Mouse (Mus musculus): ENCODE measurements around the gene Hoxa4.

Gene Hoxa4

GRCm38 (mm10) chr6:52216691-52217458, 25.3 kb upstream of the Hoxa4 start:
- DNase-seq (ENCODE audit: low spot score), result no peak

- no peak for DNase-seq (ENCODE audit: low spot score)
These were observed 24.4 kb upstream of the Hoxa4 start for GRCm38 (mm10) chr6:52215771-52216535.

DNA sequence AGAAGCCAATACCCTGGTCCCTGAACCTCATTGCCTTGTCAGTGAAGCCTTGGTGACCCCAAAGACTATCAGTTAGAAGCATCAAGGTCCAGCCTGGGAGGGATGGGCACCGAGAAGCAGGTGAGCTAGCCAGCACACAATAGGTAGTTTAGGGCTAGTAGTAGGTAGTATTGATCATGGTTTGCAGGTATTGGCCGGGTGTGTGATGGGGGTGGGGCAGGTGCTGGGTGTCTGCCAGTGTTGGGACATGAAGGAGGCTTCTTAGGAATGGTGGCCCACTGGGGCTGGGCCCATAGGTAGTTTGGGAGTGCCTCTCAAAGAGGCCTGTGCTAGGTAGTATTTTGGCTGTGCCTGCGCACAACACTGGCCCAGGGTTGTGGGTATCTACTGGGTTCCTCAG, 23.5 kb upstream of the Hoxa4 start:
- DNase-seq (ENCODE audit: low spot score), result no peak

GRCm38 (mm10) chr6:52214271-52214670, 22.7 kb upstream of the Hoxa4 start:
- no peak for DNase-seq (ENCODE audit: low spot score)

DNA sequence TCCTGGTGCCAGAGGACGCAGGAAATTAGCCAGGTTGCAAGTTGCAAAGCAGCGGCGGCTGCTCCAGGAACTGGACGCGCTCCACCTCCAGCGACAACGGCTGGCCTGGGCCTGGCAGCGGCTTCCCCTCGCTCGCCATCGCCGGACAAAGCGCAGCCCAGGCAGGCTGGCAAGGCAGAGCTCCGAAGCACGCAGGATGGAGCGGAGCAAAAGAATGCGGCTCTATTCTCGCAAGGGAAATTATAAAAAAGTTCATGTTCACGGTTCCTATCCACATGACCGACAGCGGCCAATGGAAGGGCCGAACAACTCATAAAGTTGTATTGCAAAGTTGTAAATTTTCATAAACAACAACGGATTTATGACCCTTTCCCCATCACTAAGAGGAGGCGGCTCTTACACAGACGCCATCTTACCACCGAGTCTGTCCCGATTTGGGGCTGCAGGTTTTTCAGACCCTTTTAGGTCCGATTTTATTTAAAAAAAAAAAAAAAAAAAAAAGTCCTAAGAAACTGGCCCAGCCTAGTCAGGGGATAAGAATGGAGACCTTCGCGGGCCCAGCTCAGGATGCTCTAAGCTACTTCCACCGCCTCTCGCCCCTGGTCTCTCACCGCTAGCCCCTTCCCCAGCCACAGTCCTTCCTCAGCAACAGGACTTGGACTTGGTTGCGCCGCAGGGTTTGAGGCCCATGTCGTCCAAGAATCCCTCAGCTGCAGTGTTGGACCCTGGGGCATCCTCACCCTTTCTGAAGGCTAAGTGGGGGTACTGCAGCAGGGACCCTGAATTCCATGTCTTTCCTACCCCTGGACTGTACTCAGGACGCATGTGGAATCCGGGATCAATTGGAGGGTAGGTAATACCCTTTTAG, 21.8 kb upstream of the Hoxa4 start, which contains the start of the genes Hoxa3 and Gm28308:
TSS of gene Hoxa3 (minus strand) at position 218 of the 868 bp plus-strand sequence.
TSS of gene Gm28308 (minus strand) at position 221 of the 868 bp plus-strand sequence.
- no peak for DNase-seq (ENCODE audit: low spot score)

DNA sequence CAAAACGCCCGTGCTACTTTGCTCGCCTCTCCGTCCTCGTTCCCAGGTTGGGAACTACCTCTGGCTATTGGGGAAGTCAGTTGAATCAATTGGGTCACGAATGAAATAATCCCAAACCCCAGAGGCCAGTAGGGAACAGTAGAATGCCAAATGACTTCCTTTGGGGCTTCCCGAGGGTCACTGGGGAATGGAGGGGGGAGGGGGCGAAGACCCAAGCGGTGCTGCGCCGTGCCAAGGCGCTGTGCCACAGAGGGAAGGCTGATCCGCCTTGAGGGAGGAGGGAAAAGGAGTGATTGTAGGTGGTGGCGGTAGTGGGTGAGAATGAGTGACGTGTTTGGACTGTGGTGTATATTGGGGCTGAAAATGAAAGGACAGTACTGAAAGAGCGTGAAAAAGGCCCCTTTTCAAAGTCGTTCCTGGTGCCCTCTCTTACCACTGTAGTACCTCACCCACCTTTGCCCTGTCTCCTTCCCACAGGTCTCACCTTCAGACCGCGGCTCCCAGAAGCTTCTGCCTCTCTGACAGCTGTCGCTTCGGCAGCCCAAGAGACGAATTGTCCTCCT, 21.1 kb upstream of the Hoxa4 start:
- no peak for DNase-seq (ENCODE audit: low spot score)

GRCm38 (mm10) chr6:52211961-52212360, 20.4 kb upstream of the Hoxa4 start:
- DNase-seq (ENCODE audit: low spot score), result no peak

DNA sequence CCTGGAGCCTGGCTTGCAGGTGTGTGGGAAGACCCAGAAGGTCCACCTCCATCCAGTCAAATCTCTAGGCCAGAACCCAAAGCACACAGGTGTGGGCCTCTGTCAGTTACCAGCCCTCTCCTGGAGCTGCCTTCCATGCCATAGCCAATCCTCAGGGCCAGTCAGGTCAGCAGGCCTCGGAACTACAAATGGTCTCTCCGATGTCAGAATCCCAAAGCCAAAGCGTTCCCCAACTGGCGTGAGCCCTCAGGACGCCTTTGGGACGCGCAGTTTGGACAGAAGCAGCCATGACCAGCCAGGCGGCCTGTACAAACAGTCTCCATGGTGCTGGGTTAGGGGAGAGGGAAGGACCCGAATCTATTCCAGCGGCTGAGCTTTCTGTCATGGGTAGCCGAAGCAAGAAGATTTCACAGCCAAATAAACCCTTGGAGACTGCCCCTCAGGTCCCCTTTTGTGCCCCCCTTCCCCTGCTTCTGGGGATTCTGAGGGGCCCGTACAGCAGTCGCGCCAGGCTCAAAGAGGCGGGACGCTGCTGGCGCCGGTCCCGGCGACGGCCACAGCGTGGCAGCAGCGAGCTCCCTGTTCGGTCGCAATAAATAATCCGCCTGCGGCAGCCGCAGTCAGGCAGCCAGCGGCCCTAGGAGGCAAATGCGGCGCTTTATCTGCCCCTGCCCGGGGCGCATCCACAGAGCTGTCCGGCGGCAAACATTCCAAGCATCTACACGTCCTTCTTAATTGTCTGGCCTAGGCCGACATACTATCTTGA, 19.8 kb upstream of the Hoxa4 start:
- peak; percentile 90 for DNase-seq (ENCODE audit: low spot score)

- DNase-seq (ENCODE audit: low spot score), result no peak
These were observed 18.1 kb upstream of the Hoxa4 start for GRCm38 (mm10) chr6:52209685-52210046.

DNA sequence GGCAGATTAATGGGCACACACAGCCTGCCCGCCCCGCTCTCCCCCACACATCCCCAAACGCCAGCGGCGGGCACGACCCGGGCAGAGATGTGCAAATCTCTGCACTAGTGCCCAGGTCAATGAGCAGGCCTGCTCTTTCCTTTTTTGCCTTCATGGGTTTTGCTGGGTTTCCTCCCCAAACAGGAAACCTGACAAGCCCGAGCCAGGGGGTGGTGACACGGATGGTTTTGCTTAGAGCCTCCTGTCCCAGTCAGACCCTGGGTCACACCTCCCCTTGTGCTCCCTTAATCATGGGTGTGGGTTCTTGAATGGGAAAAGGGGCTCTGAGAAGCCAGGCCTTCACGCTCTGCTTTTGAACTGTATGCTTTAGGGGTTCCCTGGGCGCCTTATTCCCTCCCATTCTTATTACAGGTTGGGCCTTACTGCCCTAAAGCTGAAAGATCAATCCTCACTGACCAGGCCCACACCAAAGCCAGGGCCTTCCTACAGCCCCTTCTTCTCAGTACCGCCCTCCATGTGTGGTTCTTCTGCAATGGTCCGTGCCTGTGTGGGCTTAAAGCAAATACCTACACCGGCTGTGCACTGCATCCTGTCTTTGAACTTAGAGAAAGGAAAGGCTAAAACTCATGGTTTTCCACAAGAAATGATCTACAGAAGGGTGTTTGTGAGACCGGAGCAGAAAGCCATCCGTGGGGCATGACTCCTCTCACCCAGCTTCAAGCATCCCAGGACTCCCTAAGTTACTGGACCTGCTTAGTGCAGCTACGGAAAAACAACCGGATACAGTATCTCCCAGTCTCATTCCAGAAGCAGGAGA, 17.5 kb upstream of the Hoxa4 start:
- no peak for DNase-seq (ENCODE audit: low spot score)

GRCm38 (mm10) chr6:52208072-52208867, 16.7 kb upstream of the Hoxa4 start, which contains the start of gene Hoxa6:
Gene Hoxa6 (minus strand): TSS chr6:52208722.
- no peak for DNase-seq (ENCODE audit: low spot score)

DNA sequence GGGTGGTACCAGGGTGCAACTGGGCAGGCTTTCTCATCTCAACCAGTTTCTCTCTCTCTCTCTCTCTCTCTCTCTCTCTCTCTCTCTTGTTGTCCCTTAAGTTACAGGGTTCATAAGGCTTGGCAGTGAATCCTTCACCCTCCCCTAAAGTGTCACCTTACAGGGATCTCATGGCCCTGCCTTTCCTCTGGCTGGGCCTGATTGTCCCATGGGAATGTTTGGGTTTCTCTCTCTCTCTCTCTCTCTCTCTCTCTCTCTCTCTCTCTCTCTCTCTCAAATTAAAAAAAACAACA, 16.1 kb upstream of the Hoxa4 start:
- DNase-seq (ENCODE audit: low spot score), result no peak

GRCm38 (mm10) chr6:52206882-52207683, 15.5 kb upstream of the Hoxa4 start:
- DNase-seq (ENCODE audit: low spot score), result no peak

DNA sequence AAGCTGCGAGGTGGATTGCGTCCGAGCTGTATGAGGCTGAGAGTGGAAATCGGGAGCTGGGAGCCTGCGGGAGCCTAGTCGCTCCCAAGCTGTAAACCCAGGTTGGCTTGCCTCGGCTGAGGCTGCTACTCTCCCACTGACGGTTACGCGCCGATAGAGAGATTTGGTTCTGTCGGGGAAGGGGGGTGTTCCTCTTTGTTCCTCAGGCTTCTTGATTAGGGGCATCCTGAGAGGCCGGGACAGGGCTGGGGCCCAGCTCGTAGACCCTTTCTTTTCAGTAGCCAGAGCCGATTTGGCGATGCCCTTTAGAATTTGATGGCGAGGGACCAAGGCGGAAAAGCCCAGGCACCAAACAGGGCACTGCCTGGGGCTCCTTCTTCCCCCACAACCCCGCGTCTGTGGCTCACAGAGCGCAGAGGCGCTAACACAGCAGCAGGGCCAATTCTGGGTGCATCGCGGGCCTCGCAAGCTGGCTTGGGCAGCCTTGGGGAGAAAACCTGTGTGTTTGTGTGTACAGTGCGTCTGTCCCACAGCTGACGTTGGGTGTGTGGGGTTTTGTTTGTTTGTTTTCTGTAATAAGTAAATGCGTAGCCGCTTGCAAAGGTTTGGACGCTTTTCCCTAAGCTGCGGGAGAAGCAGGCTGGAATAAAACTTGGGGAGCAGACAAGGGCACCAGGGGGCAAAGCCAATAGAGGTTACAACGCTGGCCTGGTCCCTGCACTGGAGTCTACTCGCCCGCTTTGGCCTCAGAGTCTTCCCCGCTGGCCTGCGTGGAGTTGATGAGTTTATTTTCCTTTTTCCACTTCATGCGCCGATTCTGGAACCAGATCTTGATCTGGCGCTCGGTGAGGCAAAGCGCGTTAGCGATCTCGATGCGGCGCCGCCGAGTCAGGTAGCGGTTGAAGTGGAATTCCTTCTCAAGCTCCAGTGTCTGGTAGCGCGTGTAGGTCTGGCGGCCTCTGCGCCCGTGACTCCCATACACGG, 14.4 kb upstream of the Hoxa4 start:
- DNase-seq (ENCODE audit: low spot score), result no peak

- no peak for DNase-seq (ENCODE audit: low spot score)
These were observed 13.7 kb upstream of the Hoxa4 start for GRCm38 (mm10) chr6:52205221-52205620.

- peak; percentile 73 for DNase-seq (ENCODE audit: low spot score)
These were observed 12.6 kb upstream of the Hoxa4 start, which contains the start of gene Hoxa5 for GRCm38 (mm10) chr6:52204050-52204752. Gene Hoxa5 (minus strand): TSS chr6:52204587.

All from retina, embryonic 14.5 days (tissue).